Mouse (Mus musculus): Measurements from ENCODE around the gene Tmem259. TPM values are rescaled to one million over a fixed set of nuclear protein-coding genes. Genes with fewer than 3 reads are reported as not detected.
"Not testable (repeated sequence)": the region's sequence is repeated elsewhere in the genome, so short reads cannot be mapped to it uniquely, and the experiment has no call there.

Gene Tmem259
- polyA plus RNA-seq, 1 experiment = 54.6 TPM

DNA sequence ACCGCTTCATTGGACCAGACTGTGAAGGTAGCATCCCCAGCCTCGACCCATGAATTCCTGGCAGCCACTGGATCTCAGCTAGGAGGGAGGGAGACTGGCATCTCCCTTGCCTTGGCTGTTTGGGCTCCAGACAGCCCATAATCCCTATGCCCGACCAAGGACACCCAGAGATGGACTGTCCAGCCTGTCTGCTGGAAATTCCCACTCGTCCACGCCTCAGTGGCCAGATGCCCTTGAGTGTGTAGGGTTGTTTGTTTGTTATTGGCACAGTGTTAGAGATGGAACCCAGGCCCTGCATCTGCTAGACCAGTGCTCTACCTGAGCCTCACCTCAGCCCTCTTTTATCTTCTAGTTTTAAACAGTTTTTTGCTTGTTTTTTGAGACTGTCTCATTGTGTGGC lies 18.8 kb downstream of the Tmem259 start:
- no peak overlapping the region for H3K4me3 ChIP-seq (ENCODE audit: low read depth, low read length)
- no peak overlapping the region for H3K27ac ChIP-seq (ENCODE audit: insufficient read depth, low read length)
- H3K27me3 ChIP-seq (ENCODE audit: control insufficient read depth, insufficient read depth, low read length, poor library complexity, severe bottlenecking) = no peaks in the 10 kb centered on the region
- H3K4me1 ChIP-seq (ENCODE audit: control insufficient read depth, insufficient read depth, low read length) = no peaks in the 10 kb centered on the region
- no peak overlapping the region for H3K9ac ChIP-seq (ENCODE audit: low read depth, poor library complexity, severe bottlenecking)
- no peak for TF ChIP-seq POLR2A (IDR thresholded peaks at IDR 0.05; ENCODE audit: insufficient read depth, low read length)
- peaks cover 37% of the 10 kb centered on the region for H3K36me3 ChIP-seq (ENCODE audit: control insufficient read depth, insufficient read depth, low read length, poor library complexity, severe bottlenecking)
- H3K9me3 ChIP-seq (replicated peaks; ENCODE audit: control insufficient read depth, insufficient read depth, low read length, poor library complexity, severe bottlenecking) = no peaks in the 10 kb centered on the region

DNA sequence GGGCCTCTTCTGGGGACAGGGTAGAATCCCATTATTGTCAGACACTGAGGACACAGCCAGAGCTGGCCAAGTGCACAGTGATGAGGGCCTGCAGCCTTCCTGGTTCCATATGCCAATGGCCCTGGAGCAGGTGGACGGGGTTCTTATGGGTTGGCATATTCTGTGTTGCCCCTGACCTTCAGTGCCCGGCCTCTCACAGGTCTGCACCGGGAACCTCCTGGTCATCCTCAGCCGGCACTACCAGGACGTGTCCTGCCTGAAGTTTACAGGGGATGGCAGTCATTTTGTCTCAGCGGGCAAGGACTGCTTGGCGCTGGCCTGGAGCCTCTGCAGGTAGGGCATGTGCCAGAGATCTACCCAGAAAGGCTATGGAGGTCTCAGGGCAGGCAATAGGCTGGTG lies 19.4 kb downstream of the Tmem259 start:
- TF ChIP-seq CTCF (IDR thresholded peaks at IDR 0.05; ENCODE audit: low read depth, low read length) = no peak
- no peak for TF ChIP-seq EP300 (IDR thresholded peaks at IDR 0.05; ENCODE audit: insufficient read depth, low read depth, low read length)
- no peak for TF ChIP-seq POLR2A (IDR thresholded peaks at IDR 0.05; ENCODE audit: insufficient read depth, low read length)
- H3K4me3 ChIP-seq (ENCODE audit: low read depth, low read length) = no peak overlapping the region
- H3K9ac ChIP-seq (ENCODE audit: low read depth, poor library complexity, severe bottlenecking) = no peak overlapping the region
- H3K36me3 ChIP-seq (ENCODE audit: control insufficient read depth, insufficient read depth, low read length, poor library complexity, severe bottlenecking) = peaks cover 37% of the 10 kb centered on the region
- H3K9me3 ChIP-seq (replicated peaks; ENCODE audit: control insufficient read depth, insufficient read depth, low read length, poor library complexity, severe bottlenecking) = no peaks in the 10 kb centered on the region
- no peaks in the 10 kb centered on the region for H3K27me3 ChIP-seq (ENCODE audit: control insufficient read depth, insufficient read depth, low read length, poor library complexity, severe bottlenecking)
- H3K4me1 ChIP-seq (ENCODE audit: control insufficient read depth, insufficient read depth, low read length) = no peaks in the 10 kb centered on the region
- no peak overlapping the region for H3K27ac ChIP-seq (ENCODE audit: insufficient read depth, low read length)

DNA sequence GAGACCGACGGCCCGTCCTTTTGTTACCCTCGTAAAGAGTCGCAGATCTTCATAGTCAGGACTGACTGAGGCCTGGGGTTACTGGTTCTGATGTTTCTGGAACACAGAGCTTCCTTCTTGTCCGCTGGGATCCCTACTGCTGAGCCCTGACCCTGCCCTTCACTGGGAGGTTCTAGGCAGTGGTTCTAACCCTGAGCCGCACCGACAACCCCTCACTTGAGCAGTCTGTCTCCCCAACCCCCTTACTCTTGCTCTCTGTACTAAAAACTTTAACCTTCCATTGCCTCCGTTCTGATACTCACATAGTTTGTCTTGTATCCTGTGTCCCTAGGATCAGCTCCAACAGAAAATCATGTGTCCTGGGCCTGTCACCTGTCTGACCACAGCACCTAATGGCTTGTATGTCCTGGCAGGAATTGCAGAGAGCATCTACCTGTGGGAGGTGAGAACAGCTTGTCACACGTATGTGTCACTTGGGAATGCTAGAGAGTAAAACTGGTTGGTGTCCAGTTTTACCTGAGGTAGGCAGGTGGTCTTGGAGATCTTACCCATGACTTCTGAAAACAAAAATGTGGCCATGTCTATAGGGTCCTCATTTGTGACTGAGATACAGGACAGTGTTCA lies 23.3 kb downstream of the Tmem259 start:
- TF ChIP-seq POLR2A (IDR thresholded peaks at IDR 0.05; ENCODE audit: insufficient read depth, low read length) (no peak), EP300 (IDR thresholded peaks at IDR 0.05; ENCODE audit: insufficient read depth, low read depth, low read length) (no peak), CTCF (IDR thresholded peaks at IDR 0.05; ENCODE audit: low read depth, low read length) (no peak)
- Histone ChIP-seq H3K4me3 (ENCODE audit: low read depth, low read length) (peak overlapping the region; percentile 84), H3K9me3 (replicated peaks; ENCODE audit: control insufficient read depth, insufficient read depth, low read length, poor library complexity, severe bottlenecking) (no peaks in the 10 kb centered on the region), H3K4me1 (ENCODE audit: control insufficient read depth, insufficient read depth, low read length) (peaks cover 9% of the 10 kb centered on the region), H3K9ac (ENCODE audit: low read depth, poor library complexity, severe bottlenecking) (peak overlapping the region; percentile 75), H3K27me3 (ENCODE audit: control insufficient read depth, insufficient read depth, low read length, poor library complexity, severe bottlenecking) (no peaks in the 10 kb centered on the region), H3K27ac (ENCODE audit: insufficient read depth, low read length) (no peak overlapping the region), H3K36me3 (ENCODE audit: control insufficient read depth, insufficient read depth, low read length, poor library complexity, severe bottlenecking) (peaks cover 28% of the 10 kb centered on the region)

DNA sequence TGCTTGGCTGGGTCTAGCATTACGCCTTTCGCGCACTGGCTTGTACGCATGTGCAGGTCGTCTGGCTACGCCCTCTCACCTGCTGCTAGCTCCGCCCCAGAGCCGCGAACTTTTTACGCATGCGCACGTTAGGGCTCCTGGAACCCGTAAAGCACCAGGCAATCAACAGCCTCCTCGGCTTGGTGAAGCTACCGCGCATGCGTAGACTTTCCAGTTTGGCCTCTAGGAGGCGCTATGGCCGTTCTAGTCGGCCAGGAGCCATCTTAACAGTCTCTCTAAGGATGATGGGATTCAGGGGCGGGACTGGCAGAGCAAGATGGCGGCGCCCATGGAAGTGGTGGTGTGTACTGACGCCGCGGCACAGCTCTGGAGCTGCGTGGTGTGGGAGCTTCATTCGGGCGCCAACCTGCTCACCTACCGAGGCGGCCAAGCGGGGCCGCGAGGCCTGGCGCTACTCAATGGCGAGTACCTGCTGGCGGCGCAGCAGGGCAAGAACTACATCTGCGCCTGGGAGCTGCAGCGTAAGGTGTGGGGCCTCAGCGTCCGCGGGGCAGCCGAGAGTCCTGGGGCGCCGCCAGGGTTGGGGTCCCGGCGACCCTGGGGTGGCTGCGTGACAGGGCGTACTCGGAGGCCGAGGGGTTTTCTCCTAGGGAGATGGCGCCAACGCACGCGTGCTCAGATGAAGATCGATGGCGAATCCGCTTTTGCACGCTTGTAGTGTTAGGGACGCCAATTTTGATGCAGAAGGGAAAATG lies 24.1 kb downstream of the Tmem259 start, which contains the start of gene Wdr18:
Wdr18 (plus strand) TSS at position 306 of the 755 bp plus-strand sequence.
- peaks cover 26% of the 10 kb centered on the region for H3K36me3 ChIP-seq (ENCODE audit: control insufficient read depth, insufficient read depth, low read length, poor library complexity, severe bottlenecking)
- TF ChIP-seq EP300 (IDR thresholded peaks at IDR 0.05; ENCODE audit: insufficient read depth, low read depth, low read length) (no peak), POLR2A (IDR thresholded peaks at IDR 0.05; ENCODE audit: insufficient read depth, low read length) (peak; percentile 31), CTCF (IDR thresholded peaks at IDR 0.05; ENCODE audit: low read depth, low read length) (peak; percentile 96)
- H3K9ac ChIP-seq (ENCODE audit: low read depth, poor library complexity, severe bottlenecking) = peak within 1 kb of the TSS; percentile 75
- H3K4me1 ChIP-seq (ENCODE audit: control insufficient read depth, insufficient read depth, low read length) = peaks cover 15% of the 10 kb centered on the region
- peak within 1 kb of the TSS; percentile 84 for H3K4me3 ChIP-seq (ENCODE audit: low read depth, low read length)
- H3K9me3 ChIP-seq (replicated peaks; ENCODE audit: control insufficient read depth, insufficient read depth, low read length, poor library complexity, severe bottlenecking) = no peaks in the 10 kb centered on the region
- H3K27me3 ChIP-seq (ENCODE audit: control insufficient read depth, insufficient read depth, low read length, poor library complexity, severe bottlenecking) = no peaks in the 10 kb centered on the region
- no peak within 1 kb of the TSS for H3K27ac ChIP-seq (ENCODE audit: insufficient read depth, low read length)

DNA sequence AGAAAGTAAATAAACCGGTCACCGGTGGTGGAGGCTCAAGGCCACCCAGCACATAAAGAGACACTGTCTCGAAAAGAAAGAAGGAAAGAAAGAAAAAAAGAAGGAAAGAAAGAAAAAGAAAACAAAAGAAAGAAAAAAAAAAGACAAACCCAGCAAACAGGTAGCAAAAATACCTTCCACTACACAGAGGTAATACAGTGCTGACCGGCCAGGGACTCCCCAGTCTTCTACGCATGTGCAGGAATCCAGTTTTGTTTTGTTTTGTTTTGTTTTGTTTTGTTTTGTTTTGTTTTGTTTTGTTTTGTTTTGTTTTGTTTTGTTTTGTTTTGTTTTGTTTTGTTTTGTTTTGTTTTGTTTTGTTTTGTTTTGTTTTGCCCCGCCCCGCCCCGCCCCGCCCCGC lies 24.7 kb downstream of the Tmem259 start:
- not testable (repeated sequence) for H3K27me3 ChIP-seq (ENCODE audit: control insufficient read depth, insufficient read depth, low read length, poor library complexity, severe bottlenecking); H3K9me3 ChIP-seq (replicated peaks; ENCODE audit: control insufficient read depth, insufficient read depth, low read length, poor library complexity, severe bottlenecking); H3K4me3 ChIP-seq (ENCODE audit: low read depth, low read length); H3K27ac ChIP-seq (ENCODE audit: insufficient read depth, low read length); H3K9ac ChIP-seq (ENCODE audit: low read depth, poor library complexity, severe bottlenecking)
- H3K4me1 ChIP-seq (ENCODE audit: control insufficient read depth, insufficient read depth, low read length) = peaks cover 16% of the 10 kb centered on the region
- peaks cover 21% of the 10 kb centered on the region for H3K36me3 ChIP-seq (ENCODE audit: control insufficient read depth, insufficient read depth, low read length, poor library complexity, severe bottlenecking)

DNA sequence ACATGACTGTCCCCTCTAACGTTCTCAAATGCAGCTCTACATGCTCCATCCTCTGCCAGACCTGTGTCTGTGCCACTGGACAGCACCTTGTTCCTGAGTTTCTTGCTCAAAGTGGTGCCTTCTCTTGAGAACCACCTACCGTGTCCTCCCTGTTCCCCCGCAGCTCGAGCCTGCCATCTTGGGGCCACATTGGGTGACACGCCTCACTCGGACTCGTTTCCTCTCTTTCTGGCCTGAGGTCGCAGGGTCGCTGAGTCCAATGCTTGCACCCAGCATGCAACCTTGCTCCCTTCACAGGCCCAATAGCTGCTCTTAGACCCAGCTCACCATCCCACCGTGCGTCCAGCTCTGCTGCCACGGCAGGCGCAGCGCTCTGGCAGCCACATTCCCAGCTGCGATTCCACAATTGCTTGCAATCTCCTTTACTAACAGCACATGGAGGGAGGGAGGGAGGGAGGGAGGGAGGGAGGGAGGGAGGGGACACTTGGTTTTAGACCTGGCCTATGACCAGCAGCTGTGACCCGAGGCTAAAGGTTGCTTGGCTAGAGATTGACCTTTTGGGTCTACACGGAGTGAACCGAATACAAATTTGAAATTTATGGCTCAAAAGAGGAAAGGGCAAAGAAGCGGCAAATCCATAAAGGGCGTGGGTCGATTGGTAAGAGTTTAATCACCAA lies 25.9 kb downstream of the Tmem259 start:
- no peak overlapping the region for H3K27ac ChIP-seq (ENCODE audit: insufficient read depth, low read length)
- H3K36me3 ChIP-seq (ENCODE audit: control insufficient read depth, insufficient read depth, low read length, poor library complexity, severe bottlenecking) = peaks cover 13% of the 10 kb centered on the region
- H3K9ac ChIP-seq (ENCODE audit: low read depth, poor library complexity, severe bottlenecking) = 0 out of 2 replicates have a peak overlapping the region, but pooled peaks have one; percentile 7
- H3K4me1 ChIP-seq (ENCODE audit: control insufficient read depth, insufficient read depth, low read length) = peaks cover 16% of the 10 kb centered on the region
- H3K9me3 ChIP-seq (replicated peaks; ENCODE audit: control insufficient read depth, insufficient read depth, low read length, poor library complexity, severe bottlenecking) = no peaks in the 10 kb centered on the region
- peak overlapping the region; percentile 57 for H3K4me3 ChIP-seq (ENCODE audit: low read depth, low read length)
- no peaks in the 10 kb centered on the region for H3K27me3 ChIP-seq (ENCODE audit: control insufficient read depth, insufficient read depth, low read length, poor library complexity, severe bottlenecking)
- TF ChIP-seq POLR2A (IDR thresholded peaks at IDR 0.05; ENCODE audit: insufficient read depth, low read length) = no peak
- TF ChIP-seq CTCF (IDR thresholded peaks at IDR 0.05; ENCODE audit: low read depth, low read length) = peak; percentile 98
- TF ChIP-seq EP300 (IDR thresholded peaks at IDR 0.05; ENCODE audit: insufficient read depth, low read depth, low read length) = peak; percentile 50; the same call in 1 of the 2 replicates
